Mouse (Mus musculus) hindbrain, embryonic 16.5 days (tissue): ENCODE data around the gene Adprhl1. TPM values are rescaled to one million over a fixed set of nuclear protein-coding genes. Genes with fewer than 3 reads are reported as not detected.

Source experiments
- ATAC-seq: fragments of 200-750 bp; cut with Nextera tagmentation; 2 replicates; pipeline ENCODE4 v1.8.0; 2017; ENCODE audit warnings: moderate TSS enrichment, moderate library complexity
- H3K27ac ChIP-seq: fragments of 300-500 bp; sonication (generic); 2 replicates; pipeline ENCODE4 v1.5.1; 2014; ENCODE audit warnings: low read depth, mild to moderate bottlenecking, control low read depth, low read length, moderate library complexity
- H3K27me3 ChIP-seq: fragments of 300-500 bp; sonication (generic); replicated peaks from 2 replicates; pipeline ENCODE4 v1.6.1; 2014; ENCODE audit warnings: low read length; ENCODE audit not compliant: control insufficient read depth, insufficient read depth
- H3K36me3 ChIP-seq: fragments of 300-500 bp; sonication (generic); 2 replicates; pipeline ENCODE4 v1.6.1; 2014; ENCODE audit warnings: mild to moderate bottlenecking, low read length, moderate library complexity, mixed read lengths; ENCODE audit not compliant: control insufficient read depth, insufficient read depth
- H3K4me1 ChIP-seq: fragments of 300-500 bp; sonication (generic); 2 replicates; pipeline ENCODE4 v1.6.1; 2014; ENCODE audit warnings: low read depth, low read length; ENCODE audit not compliant: control insufficient read depth, insufficient read depth
- H3K4me2 ChIP-seq: fragments of 300-500 bp; sonication (generic); 2 replicates; pipeline ENCODE4 v1.6.1; 2014; ENCODE audit warnings: mild to moderate bottlenecking, low read length, control low read depth, moderate library complexity
- H3K4me3 ChIP-seq: fragments of 300-500 bp; sonication (generic); 2 replicates; pipeline ENCODE4 v1.5.1; 2014; ENCODE audit warnings: mild to moderate bottlenecking, low read length, control low read depth, moderate library complexity
- H3K9ac ChIP-seq: fragments of 300-500 bp; sonication (generic); 2 replicates; pipeline ENCODE4 v1.6.1; 2014; ENCODE audit warnings: low read depth, mild to moderate bottlenecking, control low read depth, low read length, moderate library complexity
- H3K9me3 ChIP-seq: fragments of 300-500 bp; sonication (generic); 2 replicates; pipeline ENCODE4 v1.6.1; 2014; ENCODE audit warnings: mild to moderate bottlenecking, low read length, moderate library complexity; ENCODE audit not compliant: control insufficient read depth
- WGBS: fragments of 180-500 bp; shearing (Covaris S2); extraction: QIAGEN DNeasy Blood & Tissue Kit; methylation state at CpG from one replicate; pipeline ENCODE4 v1.1.7; 2014; 5-methylcytosine and 5-hydroxymethylcytosine counted together
- microRNA counts: library from miRNA; unstranded; fragments of <30 nt; microRNA quantifications from one replicate; lab custom pipeline; 2016
- microRNA-seq: library from miRNA; unstranded; fragments of <30 nt; microRNA quantifications from one replicate; pipeline ENCODE4, GENCODE M21; 2017
- polyA plus RNA-seq: library from polyadenylated mRNA; unstranded; fragments of >200 nt; fragmentation: Nextera tagmentation; extraction: Ambion mirVana; gene quantifications from 2 replicates; pipeline ENCODE4 v1.2.1, GENCODE M21; 2015

Gene Adprhl1
- polyA plus RNA-seq, 1 experiment from 2014 or later, result 0.60 TPM

DNA sequence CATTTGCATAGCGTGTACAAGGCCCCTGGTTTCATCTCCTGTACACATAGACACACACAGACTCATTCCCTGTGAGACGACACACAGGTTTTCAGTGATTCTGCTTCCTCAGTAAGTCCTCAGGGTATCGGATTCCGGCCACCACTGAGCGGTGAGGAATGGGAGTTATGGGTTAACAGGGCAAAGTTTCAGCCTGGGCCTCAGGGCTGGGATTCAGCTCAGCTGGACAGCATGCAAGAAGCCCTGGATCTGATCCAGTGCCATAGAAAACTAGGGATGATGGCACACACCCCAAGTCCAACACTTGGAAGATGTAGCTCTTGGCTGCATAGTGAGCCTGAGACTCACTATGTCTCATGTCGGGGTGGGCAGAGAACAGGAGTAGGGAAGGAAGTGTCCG is 74.0 kb downstream of the Adprhl1 start:
- Histone ChIP-seq H3K9me3 (no peaks in the 10 kb centered on the region), H3K4me2 (no peak overlapping the region), H3K27ac (no peak overlapping the region), H3K9ac (no peak overlapping the region), H3K27me3 (no peaks in the 10 kb centered on the region), H3K36me3 (peaks cover 15% of the 10 kb centered on the region), H3K4me1 (no peaks in the 10 kb centered on the region), H3K4me3 (no peak overlapping the region)
- 79% methylated on average over 7 of the region's 7 CpGs for WGBS
- no peak for ATAC-seq

DNA sequence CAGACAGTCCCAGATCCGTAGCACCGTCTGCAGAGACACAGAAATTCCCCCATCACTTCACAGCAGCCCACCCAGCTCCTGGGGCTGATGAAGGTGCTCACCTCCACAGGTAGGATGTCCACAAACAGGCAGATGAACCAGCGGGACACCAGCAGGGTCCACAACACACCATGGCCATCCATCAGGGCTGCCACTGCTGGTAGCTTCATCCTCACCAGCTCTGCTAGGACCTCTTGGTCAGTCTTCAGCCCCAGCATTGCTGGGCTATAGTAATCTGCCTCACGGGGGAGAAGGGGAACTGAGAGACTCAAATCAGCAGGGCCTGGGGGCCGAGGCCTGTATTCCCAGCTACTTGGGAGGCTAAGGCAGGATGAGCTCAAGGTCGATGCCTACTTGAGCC is 74.5 kb downstream of the Adprhl1 start:
- ATAC-seq, result 0 out of 2 replicates have a peak, but pooled peaks have one; percentile 4
- Histone ChIP-seq H3K27ac (no peak overlapping the region), H3K9ac (no peak overlapping the region), H3K36me3 (peaks cover 15% of the 10 kb centered on the region), H3K4me1 (no peaks in the 10 kb centered on the region), H3K4me2 (no peak overlapping the region), H3K4me3 (no peak overlapping the region), H3K9me3 (no peaks in the 10 kb centered on the region), H3K27me3 (no peaks in the 10 kb centered on the region)
- 75% methylated on average over 6 of the region's 6 CpGs for WGBS

DNA sequence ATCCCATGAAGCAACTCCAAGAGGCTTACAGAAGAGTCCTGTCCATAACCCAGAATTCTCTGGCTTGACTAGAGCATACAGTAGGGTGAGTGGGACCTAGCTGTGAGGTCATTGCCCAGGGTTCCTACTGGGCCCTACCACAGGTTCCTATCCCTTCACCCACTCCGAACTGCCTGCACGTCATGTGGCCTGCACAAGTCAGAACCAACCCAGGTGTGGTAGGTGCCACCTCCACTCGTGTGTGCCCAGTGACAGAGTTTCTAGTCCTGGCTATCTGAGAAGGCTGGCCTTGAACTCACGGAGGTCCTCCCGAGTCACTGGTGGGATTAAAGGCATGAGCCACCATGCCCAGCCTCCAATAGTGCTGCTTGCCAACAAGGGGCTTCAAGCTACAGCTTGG is 75.8 kb downstream of the Adprhl1 start:
- H3K9ac ChIP-seq, result no peak overlapping the region
- H3K4me3 ChIP-seq, result no peak overlapping the region
- H3K4me1 ChIP-seq, result no peaks in the 10 kb centered on the region
- H3K36me3 ChIP-seq, result peaks cover 26% of the 10 kb centered on the region
- no peak overlapping the region for H3K27ac ChIP-seq
- H3K9me3 ChIP-seq, result no peaks in the 10 kb centered on the region
- ATAC-seq, result no peak
- 91% methylated on average over 5 of the region's 5 CpGs for WGBS
- no peaks in the 10 kb centered on the region for H3K27me3 ChIP-seq
- no peak overlapping the region for H3K4me2 ChIP-seq

- no peak overlapping the region for H3K9ac ChIP-seq
- no peak overlapping the region for H3K4me2 ChIP-seq
- WGBS, result 92% methylated on average over 7 of the region's 7 CpGs
- H3K4me1 ChIP-seq, result no peaks in the 10 kb centered on the region
- ATAC-seq, result no peak
- peaks cover 31% of the 10 kb centered on the region for H3K36me3 ChIP-seq
- H3K27me3 ChIP-seq, result no peaks in the 10 kb centered on the region
- no peak overlapping the region for H3K4me3 ChIP-seq
- no peak overlapping the region for H3K27ac ChIP-seq
- no peaks in the 10 kb centered on the region for H3K9me3 ChIP-seq
Measured at GRCm38 (mm10) chr8:13177173-13177852, 76.6 kb downstream of the Adprhl1 start.

DNA sequence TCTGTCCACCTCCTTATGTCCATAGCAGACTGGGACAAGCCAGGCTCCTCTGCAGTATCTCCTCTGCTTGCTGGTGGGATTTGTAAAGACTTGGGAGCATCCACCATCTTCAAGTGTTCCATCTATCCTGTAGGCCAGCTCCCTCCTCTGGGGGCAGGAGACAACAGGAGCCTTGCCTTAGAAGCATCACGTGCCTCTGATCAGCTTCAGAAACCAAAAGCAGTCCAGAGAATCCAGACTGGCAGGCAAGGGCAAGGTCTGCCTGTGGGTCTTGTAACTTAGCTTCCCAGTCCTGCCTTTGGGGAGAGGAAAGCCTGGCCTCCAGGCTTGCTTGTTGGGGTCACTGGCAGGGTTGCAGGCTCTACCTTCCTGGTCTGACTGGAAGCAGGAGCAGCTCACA is 78.3 kb downstream of the Adprhl1 start:
- H3K9me3 ChIP-seq, result no peaks in the 10 kb centered on the region
- no peak overlapping the region for H3K4me3 ChIP-seq
- no peak overlapping the region for H3K9ac ChIP-seq
- no peak for ATAC-seq
- H3K27me3 ChIP-seq, result no peaks in the 10 kb centered on the region
- H3K4me2 ChIP-seq, result no peak overlapping the region
- H3K27ac ChIP-seq, result no peak overlapping the region
- H3K36me3 ChIP-seq, result peaks cover 31% of the 10 kb centered on the region
- no peaks in the 10 kb centered on the region for H3K4me1 ChIP-seq
- 91% methylated on average over 1 of the region's 1 CpGs for WGBS

- H3K4me3 ChIP-seq, result no peak overlapping the region
- H3K9me3 ChIP-seq, result no peaks in the 10 kb centered on the region
- no peak for ATAC-seq
- H3K9ac ChIP-seq, result no peak overlapping the region
- H3K4me1 ChIP-seq, result no peaks in the 10 kb centered on the region
- WGBS, result 97% methylated on average over 4 of the region's 4 CpGs
- H3K27me3 ChIP-seq, result no peaks in the 10 kb centered on the region
- H3K36me3 ChIP-seq, result peaks cover 31% of the 10 kb centered on the region
- H3K4me2 ChIP-seq, result no peak overlapping the region
- no peak overlapping the region for H3K27ac ChIP-seq
Measured at GRCm38 (mm10) chr8:13174811-13175210, 79.2 kb downstream of the Adprhl1 start.

DNA sequence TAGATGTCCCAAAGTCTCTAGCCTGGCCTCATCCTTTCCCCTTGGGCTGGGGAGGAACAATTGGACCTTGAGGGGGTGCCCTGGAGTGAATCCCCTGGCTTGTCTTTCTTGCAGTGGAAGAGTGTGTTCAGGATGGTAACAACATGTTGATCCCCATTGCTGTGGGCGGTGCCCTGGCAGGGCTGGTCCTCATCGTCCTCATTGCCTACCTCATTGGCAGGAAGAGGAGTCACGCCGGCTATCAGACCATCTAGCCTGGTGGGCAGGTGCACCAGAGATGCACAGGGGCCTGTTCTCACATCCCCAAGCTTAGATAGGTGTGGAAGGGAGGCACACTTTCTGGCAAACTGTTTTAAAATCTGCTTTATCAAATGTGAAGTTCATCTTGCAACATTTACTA is 79.7 kb downstream of the Adprhl1 start:
- 96% methylated on average over 4 of the region's 4 CpGs for WGBS
- no peak overlapping the region for H3K4me3 ChIP-seq
- no peaks in the 10 kb centered on the region for H3K9me3 ChIP-seq
- H3K4me2 ChIP-seq, result no peak overlapping the region
- no peak overlapping the region for H3K27ac ChIP-seq
- H3K27me3 ChIP-seq, result no peaks in the 10 kb centered on the region
- no peak overlapping the region for H3K9ac ChIP-seq
- peaks cover 31% of the 10 kb centered on the region for H3K36me3 ChIP-seq
- no peak for ATAC-seq
- H3K4me1 ChIP-seq, result no peaks in the 10 kb centered on the region

MicroRNAs encoded within 50 kb of the gene (microRNA counts, 519-probe panel; counts per million panel counts)
- 2,186 counts per million, percentile 42 among the panel's probes with 10 or more counts for microRNA mmu-miR-1968 (lab: Ali Mortazavi, UCI)

Small RNA genes within 50 kb of the gene (microRNA-seq; reads per million reads assigned to microRNA genes)
- gene Mir1968, result 14.6 reads per million, percentile 30 among the genes with 10 or more reads in this experiment

Other genes starting within 250 kb of the Adprhl1 start
- 0.07 TPM in 1 of 2 replicates, not detected in the other for gene F7, start 228.1 kb downstream of the Adprhl1 start, polyA plus RNA-seq
- 0.14 and 0.25 TPM in 2 replicates for gene F10, start 216.9 kb downstream of the Adprhl1 start, polyA plus RNA-seq
- gene Proz, start 193.2 kb downstream of the Adprhl1 start, polyA plus RNA-seq, result 1.1 and 1.3 TPM in 2 replicates
- 36.8 and 41.2 TPM in 2 replicates for gene Pcid2, start 148.7 kb downstream of the Adprhl1 start, polyA plus RNA-seq
- gene Cul4a, start 148.5 kb downstream of the Adprhl1 start, polyA plus RNA-seq, result 67.5 and 72.7 TPM in 2 replicates
- 318 and 342 TPM in 2 replicates for gene Lamp1, start 95.0 kb downstream of the Adprhl1 start, polyA plus RNA-seq
- gene Grtp1, start 53.5 kb downstream of the Adprhl1 start, polyA plus RNA-seq, result 13.2 and 15.2 TPM in 2 replicates
- gene Dcun1d2, start 34.0 kb upstream of the Adprhl1 start, polyA plus RNA-seq, result 34.4 and 35.4 TPM in 2 replicates
- 50.6 and 57.2 TPM in 2 replicates for gene Tmco3, start 34.0 kb upstream of the Adprhl1 start, polyA plus RNA-seq
- 85.8 and 91.6 TPM in 2 replicates for gene Tfdp1, start 84.6 kb upstream of the Adprhl1 start, polyA plus RNA-seq
- gene Atp4b, start 142.7 kb upstream of the Adprhl1 start, polyA plus RNA-seq, result not detected in 2 replicates
- not detected in 2 replicates for gene Grk1, start 150.9 kb upstream of the Adprhl1 start, polyA plus RNA-seq
- gene Tmem255b, start 181.0 kb upstream of the Adprhl1 start, polyA plus RNA-seq, result 1.8 and 3.1 TPM in 2 replicates
- gene Gas6, start 240.3 kb upstream of the Adprhl1 start, polyA plus RNA-seq, result 65.1 and 67.4 TPM in 2 replicates